Mouse (Mus musculus): Measurements from ENCODE around the gene Slc27a4.

GRCm38 (mm10) chr2:29846061-29846853 is 43.8 kb downstream of the Slc27a4 start:
- TF ChIP-seq POLR2A (IDR thresholded peaks at IDR 0.05; ENCODE audit: borderline replicate concordance, insufficient read depth, low read length) (no peak), CTCF (IDR thresholded peaks at IDR 0.05; ENCODE audit: borderline replicate concordance, insufficient read depth, low read depth, low read length) (no peak)

Measured in cerebellum, adult 2 months (tissue).